Mouse (Mus musculus) urinary bladder, postnatal 4 days (tissue): ENCODE results near the gene Optc.

ENCODE experiments used
- DNase-seq, 2 experiments: peaks; one replicate each; pipeline ENCODE4 v3.0.0; 2021 to 2022; ENCODE audit warnings: low spot score in 2 of 2

The Optc gene

GRCm38 (mm10) chr1:133918088-133918470, 10.3 kb upstream of the Optc start:
- DNase-seq: no peak

GRCm38 (mm10) chr1:133917456-133918087, 9.8 kb upstream of the Optc start:
- DNase-seq: peak; percentile 55 to 64

GRCm38 (mm10) chr1:133915723-133916355, 8.0 kb upstream of the Optc start:
- DNase-seq: peak; percentile 75 to 83

GRCm38 (mm10) chr1:133915115-133915514, 7.3 kb upstream of the Optc start:
- no peak for DNase-seq

GRCm38 (mm10) chr1:133913018-133913417, 5.2 kb upstream of the Optc start:
- DNase-seq: no peak

- DNase-seq: peak in 1 of 2 experiments; percentile 83
Observed at GRCm38 (mm10) chr1:133911456-133911855, 3.7 kb upstream of the Optc start.

GRCm38 (mm10) chr1:133911008-133911407, 3.2 kb upstream of the Optc start:
- DNase-seq: no peak

- no peak for DNase-seq
Observed at GRCm38 (mm10) chr1:133910108-133910507, 2.3 kb upstream of the Optc start.

GRCm38 (mm10) chr1:133908659-133909575, 1.1 kb upstream of the Optc start:
- DNase-seq: peak; percentile 47 to 65

GRCm38 (mm10) chr1:133906420-133906819, 1.4 kb downstream of the Optc start:
- DNase-seq: no peak

GRCm38 (mm10) chr1:133900825-133901224, 7.0 kb downstream of the Optc start:
- DNase-seq: no peak

- no peak for DNase-seq
Observed at GRCm38 (mm10) chr1:133899043-133899542, 8.7 kb downstream of the Optc start.

- DNase-seq: no peak
Observed at GRCm38 (mm10) chr1:133897293-133897692, 10.5 kb downstream of the Optc start.

GRCm38 (mm10) chr1:133891489-133891888, 16.3 kb downstream of the Optc start:
- DNase-seq: peak in 1 of 2 experiments; percentile 66

- DNase-seq: no peak
Observed at GRCm38 (mm10) chr1:133889949-133890598, 17.7 kb downstream of the Optc start.

GRCm38 (mm10) chr1:133887538-133888250, 20.1 kb downstream of the Optc start:
- DNase-seq: no peak

- DNase-seq: no peak
Observed at GRCm38 (mm10) chr1:133887044-133887443, 20.8 kb downstream of the Optc start.

- DNase-seq: no peak
Observed at GRCm38 (mm10) chr1:133886431-133886830, 21.4 kb downstream of the Optc start.

GRCm38 (mm10) chr1:133885811-133886210, 22.0 kb downstream of the Optc start:
- DNase-seq: no peak

GRCm38 (mm10) chr1:133884746-133885145, 23.1 kb downstream of the Optc start:
- DNase-seq: no peak

GRCm38 (mm10) chr1:133884090-133884489, 23.7 kb downstream of the Optc start:
- no peak for DNase-seq
